Mouse (Mus musculus) cerebellum, adult 11-12 months (tissue): ENCODE measurements around the gene Grid2ip.
"Not testable (repeated sequence)": the region's sequence is repeated elsewhere in the genome, so short reads cannot be mapped to it uniquely, and the experiment has no call there.

ENCODE experiments used
- DNase-seq: peaks from one replicate; pipeline ENCODE4 v3.0.0; 2022

Grid2ip gene

GRCm38 (mm10) chr5:143363678-143364615 is 6.8 kb downstream of the Grid2ip start:
- no peak for DNase-seq

GRCm38 (mm10) chr5:143367931-143368330 is 10.8 kb downstream of the Grid2ip start:
- DNase-seq, result peak; percentile 15

GRCm38 (mm10) chr5:143369611-143370255 is 12.6 kb downstream of the Grid2ip start:
- DNase-seq, result no peak

GRCm38 (mm10) chr5:143370416-143371145 is 13.4 kb downstream of the Grid2ip start:
- DNase-seq, result peak; percentile 18

GRCm38 (mm10) chr5:143371146-143371510 is 14.0 kb downstream of the Grid2ip start:
- DNase-seq, result no peak

GRCm38 (mm10) chr5:143372818-143373217 is 15.7 kb downstream of the Grid2ip start:
- DNase-seq, result no peak

- peak; percentile 15 for DNase-seq
Measured at GRCm38 (mm10) chr5:143375242-143375641, 18.1 kb downstream of the Grid2ip start.

- DNase-seq, result no peak
Measured at GRCm38 (mm10) chr5:143376156-143376555, 19.0 kb downstream of the Grid2ip start.

- DNase-seq, result no peak
Measured at GRCm38 (mm10) chr5:143386797-143387621, 29.9 kb downstream of the Grid2ip start.

- DNase-seq, result no peak
Measured at GRCm38 (mm10) chr5:143394184-143394583, 37.0 kb downstream of the Grid2ip start.

GRCm38 (mm10) chr5:143394966-143395365 is 37.8 kb downstream of the Grid2ip start:
- not testable (repeated sequence) for DNase-seq

GRCm38 (mm10) chr5:143395649-143396048 is 38.5 kb downstream of the Grid2ip start:
- DNase-seq, result no peak

GRCm38 (mm10) chr5:143400501-143400900 is 43.4 kb downstream of the Grid2ip start:
- no peak for DNase-seq

GRCm38 (mm10) chr5:143401556-143401955 is 44.4 kb downstream of the Grid2ip start:
- DNase-seq, result no peak

GRCm38 (mm10) chr5:143403221-143404147 is 46.3 kb downstream of the Grid2ip start, which contains the start of gene Kdelr2:
Gene Kdelr2 (plus strand): TSS chr5:143403838.
- DNase-seq, result peak; percentile 92

GRCm38 (mm10) chr5:143404148-143404930 is 47.2 kb downstream of the Grid2ip start:
- DNase-seq, result peak; percentile 42

GRCm38 (mm10) chr5:143405200-143405599 is 48.1 kb downstream of the Grid2ip start:
- DNase-seq, result no peak

- no peak for DNase-seq
Measured at GRCm38 (mm10) chr5:143406548-143406947, 49.4 kb downstream of the Grid2ip start.

GRCm38 (mm10) chr5:143409239-143409638 is 52.1 kb downstream of the Grid2ip start:
- no peak for DNase-seq

GRCm38 (mm10) chr5:143410841-143411395 is 53.8 kb downstream of the Grid2ip start:
- no peak for DNase-seq
